Mouse (Mus musculus) frontal cortex, postnatal 14 days (tissue): ENCODE data around the gene Kif26b.

Experiments
- DNase-seq, 2 experiments: peaks; one replicate each; pipeline ENCODE4 v3.0.0; 2022; ENCODE audit warnings: low spot score in 2 of 2

Kif26b gene

GRCm38 (mm10) chr1:178770626-178771362, 241.9 kb downstream of the Kif26b start:
- DNase-seq, result no peak

- no peak for DNase-seq
Observed at GRCm38 (mm10) chr1:178779742-178780141, 250.8 kb downstream of the Kif26b start.

DNA sequence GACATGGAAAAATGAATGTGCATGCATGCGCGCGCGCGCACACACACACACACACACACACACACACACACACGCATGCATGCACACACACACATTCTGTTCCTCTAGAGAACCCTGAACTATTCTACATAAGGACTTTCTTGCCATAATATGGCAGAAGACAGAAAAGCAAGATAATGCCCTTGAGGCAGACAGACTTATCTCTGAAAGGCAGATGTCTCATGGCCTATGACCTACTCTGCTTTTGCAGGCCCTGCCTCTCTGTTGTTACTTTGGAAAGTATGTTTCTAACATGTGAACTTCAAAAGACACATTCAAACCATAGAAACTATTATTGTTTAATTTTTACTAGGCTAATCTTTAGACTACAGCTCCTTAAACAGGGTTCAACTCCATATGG, 255.1 kb downstream of the Kif26b start:
- DNase-seq, result no peak

DNA sequence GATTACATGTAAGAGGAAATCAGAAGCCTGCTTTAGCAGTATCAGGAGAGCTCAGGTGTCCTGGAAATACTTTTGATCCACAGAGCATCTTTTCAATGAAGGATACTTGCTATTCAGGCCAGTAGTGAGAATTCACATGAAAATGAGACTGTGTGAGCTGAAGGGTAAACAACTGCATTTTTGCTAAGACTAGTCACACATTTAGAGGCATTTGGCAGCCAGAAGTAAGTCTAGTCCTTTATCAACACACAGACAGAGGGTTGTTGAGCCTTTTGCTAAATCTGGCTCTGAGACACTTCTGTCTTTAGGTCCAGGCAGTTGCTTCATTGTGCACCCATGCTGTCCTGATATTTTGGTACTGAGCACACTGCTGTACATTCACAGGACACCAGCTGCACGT, 262.3 kb downstream of the Kif26b start:
- DNase-seq, result no peak

- DNase-seq, result no peak
Observed at GRCm38 (mm10) chr1:178792726-178793125, 263.8 kb downstream of the Kif26b start.

DNA sequence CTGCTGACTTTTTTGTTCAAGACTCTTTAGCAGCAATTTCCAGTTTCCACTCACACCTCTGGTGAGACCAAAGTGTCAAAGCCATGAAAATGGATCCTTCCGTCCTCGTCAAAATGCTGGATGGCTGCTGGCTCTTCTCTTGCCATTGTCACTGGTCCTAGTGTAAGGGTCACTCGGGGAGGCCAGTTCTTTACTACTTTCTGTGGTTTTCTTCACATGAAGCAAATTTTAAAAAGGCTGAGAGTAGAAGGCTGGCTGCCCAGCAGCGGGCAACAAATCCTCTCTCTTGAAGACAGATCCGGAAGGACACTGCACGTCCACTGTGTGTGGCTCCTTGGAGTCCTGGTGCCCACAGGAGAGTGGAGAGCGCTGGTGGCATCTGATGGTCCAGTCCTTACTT, 265.9 kb downstream of the Kif26b start:
- DNase-seq, result no peak

GRCm38 (mm10) chr1:178797388-178797787, 268.5 kb downstream of the Kif26b start:
- DNase-seq, result no peak

GRCm38 (mm10) chr1:178798333-178798732, 269.4 kb downstream of the Kif26b start:
- DNase-seq, result peak in 1 of 2 experiments; percentile 22

- no peak for DNase-seq
Observed at GRCm38 (mm10) chr1:178798886-178799285, 270.0 kb downstream of the Kif26b start.

DNA sequence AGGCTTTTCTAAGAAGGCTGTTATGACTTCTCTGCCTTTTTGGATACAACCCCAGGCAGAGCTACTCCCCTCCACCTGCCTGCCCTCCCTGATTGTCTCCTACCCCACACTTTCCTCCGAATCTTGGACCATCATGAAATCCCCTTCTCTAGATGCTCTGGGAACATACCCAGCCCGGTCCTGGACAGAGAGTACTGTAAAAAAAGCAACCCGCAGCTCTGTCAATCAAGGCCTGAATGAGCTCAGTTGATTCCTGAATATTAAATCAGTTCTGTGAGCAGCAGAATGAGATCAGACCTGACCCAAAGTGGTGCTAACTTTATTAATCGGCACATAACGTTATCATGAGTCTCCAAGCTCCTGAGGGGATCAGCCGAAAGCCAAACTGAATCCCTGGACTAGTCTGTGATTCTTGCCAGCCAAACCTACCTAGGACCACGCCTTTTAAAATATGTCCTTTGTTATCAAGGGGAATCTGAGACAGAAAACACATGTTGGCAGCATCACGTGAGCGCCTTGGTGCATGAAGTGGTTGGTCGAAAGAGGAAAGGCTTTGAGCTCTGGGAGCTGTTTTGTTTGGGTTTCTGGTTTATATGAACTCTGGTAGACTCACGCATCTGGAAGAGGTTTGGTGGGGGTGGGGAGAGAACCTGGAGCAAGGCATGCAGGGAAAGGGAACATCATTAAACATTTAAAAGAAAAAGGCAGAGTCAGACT, 271.1 kb downstream of the Kif26b start:
- DNase-seq, result no peak

DNA sequence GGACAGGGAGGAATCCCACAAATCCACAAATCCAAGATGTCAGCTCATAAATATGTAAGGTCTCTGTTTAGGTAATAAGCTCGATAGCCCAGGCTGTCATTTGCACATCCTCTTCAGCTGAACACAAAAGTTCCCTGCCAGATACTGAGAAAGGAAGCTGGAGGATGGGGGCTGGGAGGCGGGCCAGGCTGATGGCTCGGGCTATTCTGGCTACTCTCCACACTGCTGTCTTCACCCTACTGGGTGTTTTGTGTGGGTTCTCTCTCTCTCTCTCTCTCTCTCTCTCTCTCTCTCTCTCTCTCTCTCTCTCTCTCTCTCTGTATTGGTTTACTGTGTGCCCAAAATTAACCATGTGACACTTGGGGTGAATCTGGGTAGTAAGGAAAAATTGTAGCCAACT, 274.2 kb downstream of the Kif26b start:
- no peak for DNase-seq

DNA sequence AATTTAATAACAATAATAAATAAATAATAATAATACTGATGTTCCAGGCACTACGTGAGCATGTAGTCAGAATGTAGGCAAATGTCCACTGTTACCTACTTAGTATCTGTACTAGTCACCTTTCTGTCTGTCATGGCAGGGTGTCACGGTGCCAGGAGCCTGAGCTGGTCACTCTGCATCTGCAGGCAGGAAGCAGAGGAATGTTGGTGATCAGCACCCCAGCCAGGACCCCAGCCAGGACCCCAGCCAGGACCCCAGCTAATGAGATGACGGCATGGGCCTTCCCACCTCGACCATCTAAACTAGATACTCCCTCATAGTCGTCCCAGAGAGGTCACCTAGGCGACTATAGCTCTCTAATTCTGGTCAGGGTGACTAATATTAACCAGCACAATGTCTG, 288.6 kb downstream of the Kif26b start:
- no peak for DNase-seq

- no peak for DNase-seq
Observed at GRCm38 (mm10) chr1:178819060-178819459, 290.1 kb downstream of the Kif26b start.

DNA sequence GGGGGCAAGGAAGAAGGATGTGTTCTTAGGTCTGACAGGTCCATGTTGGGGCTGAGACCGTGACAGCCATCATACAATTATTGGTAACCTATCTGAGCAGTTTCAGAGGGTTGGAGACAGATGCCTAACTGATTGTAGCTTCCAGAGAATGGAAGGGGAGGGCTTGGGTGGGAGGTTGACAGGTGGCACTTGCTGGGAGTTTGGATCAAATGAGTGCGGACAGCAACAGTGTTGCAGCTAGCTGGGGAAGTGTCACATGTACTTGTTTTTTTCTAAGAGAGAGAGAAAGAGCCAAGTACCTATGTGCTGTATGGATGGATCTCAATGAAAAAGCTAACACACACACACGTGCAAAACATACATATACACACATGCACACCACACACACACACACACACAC, 291.2 kb downstream of the Kif26b start:
- DNase-seq, result no peak

GRCm38 (mm10) chr1:178820556-178821435, 291.9 kb downstream of the Kif26b start:
- no peak for DNase-seq

DNA sequence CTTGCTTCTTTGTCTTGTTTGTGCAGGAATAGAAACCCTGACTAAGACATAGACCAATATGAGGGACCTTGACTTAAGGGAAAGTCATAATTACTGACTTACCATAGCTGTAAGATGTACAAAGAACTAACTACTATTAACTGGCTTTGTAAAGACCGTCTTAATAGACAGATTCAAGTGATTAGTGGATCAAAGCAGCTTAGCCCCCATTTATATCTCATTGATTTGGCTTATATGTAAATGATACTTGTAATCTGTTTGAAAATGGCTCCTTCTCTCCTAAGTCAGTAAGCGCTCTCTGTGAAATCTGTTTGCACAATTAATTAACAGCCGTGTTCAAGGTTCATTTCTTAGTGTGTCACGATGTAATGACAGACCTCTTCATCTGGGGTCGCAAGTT, 295.9 kb downstream of the Kif26b start:
- DNase-seq, result no peak

DNA sequence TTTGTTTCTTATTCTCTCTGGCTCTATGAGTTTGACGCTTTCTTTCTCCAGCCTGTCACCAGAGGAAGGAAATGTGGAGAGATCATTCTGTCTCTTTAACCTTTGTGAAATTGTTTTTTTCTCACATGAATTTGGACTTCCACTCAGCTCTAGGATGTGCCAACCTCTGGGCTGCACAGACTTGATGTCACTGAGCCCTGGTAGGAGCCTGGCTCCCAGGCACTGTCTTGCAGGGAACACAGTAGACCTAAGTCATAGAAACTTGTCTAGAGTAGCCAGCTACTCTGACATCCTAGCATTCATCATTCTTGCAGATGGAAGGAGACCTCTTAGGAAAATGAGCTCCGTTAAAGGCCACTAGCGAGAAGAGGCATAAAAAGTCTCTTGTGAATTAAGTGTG, 298.3 kb downstream of the Kif26b start:
- no peak for DNase-seq

- DNase-seq, result no peak
Observed at GRCm38 (mm10) chr1:178829456-178829855, 300.5 kb downstream of the Kif26b start.

DNA sequence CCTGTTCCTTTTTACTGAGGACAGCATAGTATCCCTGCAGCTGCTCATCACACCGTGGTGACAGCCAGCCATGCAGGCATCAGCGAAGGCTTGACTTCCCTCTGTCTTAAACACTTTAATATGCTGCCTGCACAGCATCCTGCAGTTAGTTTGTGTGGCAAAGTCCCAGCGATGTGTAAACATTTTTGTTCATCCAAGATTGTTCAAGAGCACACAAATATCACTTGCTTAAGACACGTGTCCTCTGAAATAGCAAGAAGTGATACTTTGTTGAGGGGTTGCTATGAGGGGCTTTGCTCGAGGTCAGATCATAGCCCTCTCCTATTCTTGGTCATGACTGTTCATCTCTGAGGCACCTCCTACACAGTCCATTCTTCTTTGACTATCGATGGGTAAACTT, 303.6 kb downstream of the Kif26b start:
- no peak for DNase-seq

- DNase-seq, result no peak
Observed at GRCm38 (mm10) chr1:178835805-178836204, 306.9 kb downstream of the Kif26b start.

DNA sequence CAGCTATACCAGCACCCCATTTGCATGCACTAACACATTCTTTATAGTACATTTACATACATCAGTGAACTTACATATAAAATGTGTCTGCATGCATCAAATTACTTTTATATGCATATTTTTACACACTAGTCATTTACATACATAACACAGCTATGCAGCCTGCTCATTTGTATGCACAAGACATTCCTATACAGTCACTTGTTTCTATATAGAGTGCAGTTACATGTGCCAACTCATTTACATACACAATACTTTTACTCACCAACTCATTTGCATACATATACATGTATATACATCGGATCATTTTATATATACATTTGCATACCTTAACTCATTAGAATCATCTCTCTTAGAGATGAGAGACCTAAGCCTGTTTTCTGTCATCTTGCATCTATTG, 308.1 kb downstream of the Kif26b start:
- DNase-seq, result no peak

GRCm38 (mm10) chr1:178838696-178839320, 309.9 kb downstream of the Kif26b start:
- DNase-seq, result no peak
